Mouse (Mus musculus): ENCODE results near the gene Pou3f1.

The Pou3f1 gene

GRCm38 (mm10) chr4:124656854-124657650, 445 bp downstream of the Pou3f1 start:
- in situ Hi-C loops (cut with MboI, MseI), result no loop called here

GRCm38 (mm10) chr4:124657781-124658180, 1.2 kb downstream of the Pou3f1 start:
- in situ Hi-C loops (cut with MboI, MseI), result no loop called here

- in situ Hi-C loops (cut with MboI, MseI), result no loop called here
These were observed 1.8 kb downstream of the Pou3f1 start for GRCm38 (mm10) chr4:124658412-124658851.

- in situ Hi-C loops (cut with MboI, MseI), result no loop called here
These were observed 2.9 kb downstream of the Pou3f1 start for GRCm38 (mm10) chr4:124659251-124660217.

- in situ Hi-C loops (cut with MboI, MseI), result no loop called here
These were observed 4.0 kb downstream of the Pou3f1 start for GRCm38 (mm10) chr4:124660603-124661002.

GRCm38 (mm10) chr4:124663034-124663433, 6.4 kb downstream of the Pou3f1 start:
- in situ Hi-C loops (cut with MboI, MseI), result no loop called here

GRCm38 (mm10) chr4:124664185-124664584, 7.6 kb downstream of the Pou3f1 start:
- in situ Hi-C loops (cut with MboI, MseI), result no loop called here

- in situ Hi-C loops (cut with MboI, MseI), result no loop called here
These were observed 8.0 kb downstream of the Pou3f1 start for GRCm38 (mm10) chr4:124664604-124665003.

GRCm38 (mm10) chr4:124667476-124668033, 10.9 kb downstream of the Pou3f1 start:
- in situ Hi-C loops (cut with MboI, MseI), result no loop called here

- in situ Hi-C loops (cut with MboI, MseI), result no loop called here
These were observed 11.5 kb downstream of the Pou3f1 start for GRCm38 (mm10) chr4:124668078-124668477.

- in situ Hi-C loops (cut with MboI, MseI), result loop anchor here (10.0 kb wide), 1 partner anchor 725 kb away; no protein-coding TSS in a partner anchor
These were observed 13.6 kb downstream of the Pou3f1 start for GRCm38 (mm10) chr4:124670232-124670631.

- in situ Hi-C loops (cut with MboI, MseI), result loop anchor here (10.0 kb wide), 1 partner anchor 727 kb away; no protein-coding TSS in a partner anchor
These were observed 15.0 kb downstream of the Pou3f1 start for GRCm38 (mm10) chr4:124671583-124671982.

GRCm38 (mm10) chr4:124672347-124673320, 16.0 kb downstream of the Pou3f1 start:
- in situ Hi-C loops (cut with MboI, MseI), result loop anchor here (10.0 kb wide), 1 partner anchor 728 kb away; no protein-coding TSS in a partner anchor

- in situ Hi-C loops (cut with MboI, MseI), result loop anchor here (5.0 to 10.0 kb wide), 2 partner anchors 447 to 730 kb away; no protein-coding TSS in a partner anchor
These were observed 17.9 kb downstream of the Pou3f1 start for GRCm38 (mm10) chr4:124674334-124675032.

- in situ Hi-C loops (cut with MboI, MseI), result loop anchor here (5.0 to 10.0 kb wide), 2 partner anchors 448 to 730 kb away; no protein-coding TSS in a partner anchor
These were observed 18.4 kb downstream of the Pou3f1 start for GRCm38 (mm10) chr4:124675037-124675436.

- in situ Hi-C loops (cut with MboI, MseI), result loop anchor here (5.0 to 10.0 kb wide), 2 partner anchors 449 to 731 kb away; no protein-coding TSS in a partner anchor
These were observed 19.4 kb downstream of the Pou3f1 start for GRCm38 (mm10) chr4:124675958-124676357.

GRCm38 (mm10) chr4:124682270-124682669, 25.7 kb downstream of the Pou3f1 start:
- in situ Hi-C loops (cut with MboI, MseI), result loop anchor here (10.0 kb wide), 2 partner anchors 757 to 937 kb away; no protein-coding TSS in a partner anchor

GRCm38 (mm10) chr4:124683474-124683873, 26.9 kb downstream of the Pou3f1 start:
- in situ Hi-C loops (cut with MboI, MseI), result loop anchor here (10.0 kb wide), 2 partner anchors 759 to 939 kb away; no protein-coding TSS in a partner anchor

GRCm38 (mm10) chr4:124685004-124685403, 28.4 kb downstream of the Pou3f1 start:
- in situ Hi-C loops (cut with MboI, MseI), result loop anchor here (5.0 to 10.0 kb wide), 3 partner anchors 67 to 940 kb away; no protein-coding TSS in a partner anchor
